Mouse (Mus musculus) myocyte (in vitro differentiated cells): ENCODE data around the gene Olfr1331. TPM values are rescaled to one million over a fixed set of nuclear protein-coding genes. Genes with fewer than 3 reads are reported as not detected.

Experiments
- H3K27me3 ChIP-seq: one replicate; pipeline ENCODE4 v1.6.1; 2011; ENCODE audit not compliant: control insufficient read depth, insufficient read depth, insufficient read length
- H3K36me3 ChIP-seq: one replicate; pipeline ENCODE4 v1.6.1; 2011; ENCODE audit not compliant: control insufficient read depth, insufficient read depth
- H3K4me2 ChIP-seq: one replicate; pipeline ENCODE4 v1.6.1; 2011; ENCODE audit warnings: low read depth, control low read depth
- H3K4me3 ChIP-seq: one replicate; pipeline ENCODE4 v1.5.1; 2011; ENCODE audit warnings: mild to moderate bottlenecking, control low read depth, moderate library complexity
- H3K79me2 ChIP-seq: one replicate; pipeline ENCODE4 v1.6.1; 2011; ENCODE audit not compliant: control insufficient read depth, insufficient read depth
- H3ac ChIP-seq: one replicate; pipeline ENCODE4 v1.6.1; 2011; ENCODE audit not compliant: control insufficient read depth, insufficient read length
- CEBPB ChIP-seq: IDR thresholded peaks from 2 replicates; pipeline ENCODE4 v1.6.1; 2011; ENCODE audit warnings: mild to moderate bottlenecking, moderate library complexity; ENCODE audit not compliant: poor library complexity, insufficient read depth, severe bottlenecking
- E2F4 ChIP-seq: IDR thresholded peaks from one replicate; pipeline ENCODE4 v1.6.1; 2011; ENCODE audit warnings: mild to moderate bottlenecking, control low read depth, moderate library complexity; ENCODE audit not compliant: insufficient read depth
- MAX ChIP-seq: IDR thresholded peaks from one replicate; pipeline ENCODE4 v1.6.1; 2011; ENCODE audit warnings: low read depth, mild to moderate bottlenecking, control low read depth
- MYOD1 ChIP-seq, 3 experiments: IDR thresholded peaks; one replicate each; pipeline ENCODE4 v1.6.1; 2011; ENCODE audit warnings: control low read depth in 2 of 3, low read depth in 2 of 3, mild to moderate bottlenecking in 2 of 3, moderate library complexity in 1 of 3; ENCODE audit not compliant: insufficient read length in 2 of 3, control insufficient read depth in 1 of 3
- MYOG ChIP-seq, 3 experiments: IDR thresholded peaks; one replicate each; pipeline ENCODE4 v1.6.1; 2011; ENCODE audit warnings: control low read depth in 2 of 3, low read depth in 2 of 3, mild to moderate bottlenecking in 2 of 3; ENCODE audit not compliant: insufficient read length in 2 of 3, control insufficient read depth in 1 of 3, insufficient read depth in 1 of 3
- POLR2A ChIP-seq: IDR thresholded peaks from one replicate; pipeline ENCODE4 v1.6.1; 2011; ENCODE audit warnings: low read depth, mild to moderate bottlenecking, control low read depth, moderate library complexity; ENCODE audit not compliant: insufficient read length
- POLR2AphosphoS2 ChIP-seq: IDR thresholded peaks from one replicate; pipeline ENCODE4 v1.6.1; 2011; ENCODE audit warnings: low read depth, control low read depth; ENCODE audit not compliant: insufficient read length
- REST ChIP-seq: IDR thresholded peaks from one replicate; pipeline ENCODE4 v1.6.1; 2011; ENCODE audit warnings: mild to moderate bottlenecking, control low read depth, moderate library complexity; ENCODE audit not compliant: insufficient read depth, insufficient read length
- SRF ChIP-seq: IDR thresholded peaks from one replicate; pipeline ENCODE4 v1.6.1; 2011; ENCODE audit warnings: low read depth; ENCODE audit not compliant: control insufficient read depth, insufficient read length
- TCF12 ChIP-seq: IDR thresholded peaks from one replicate; pipeline ENCODE4 v1.6.1; 2011; ENCODE audit warnings: mild to moderate bottlenecking, control low read depth; ENCODE audit not compliant: poor library complexity, insufficient read depth, severe bottlenecking
- TCF3 ChIP-seq: IDR thresholded peaks from one replicate; pipeline ENCODE4 v1.6.1; 2011; ENCODE audit warnings: low read depth, control low read depth; ENCODE audit not compliant: insufficient read length
- USF1 ChIP-seq: IDR thresholded peaks from one replicate; pipeline ENCODE4 v1.6.1; 2011; ENCODE audit warnings: low read depth, mild to moderate bottlenecking, control low read depth, moderate library complexity
- polyA plus RNA-seq: library from polyadenylated mRNA; unstranded; fragments of >200 nt; fragmentation: generic; extraction: Trizol; gene quantifications from one replicate; pipeline ENCODE4 v1.2.1, GENCODE M21; 2012; ENCODE audit warnings: missing spikeins

Olfr1331 gene
- polyA plus RNA-seq = not detected

DNA sequence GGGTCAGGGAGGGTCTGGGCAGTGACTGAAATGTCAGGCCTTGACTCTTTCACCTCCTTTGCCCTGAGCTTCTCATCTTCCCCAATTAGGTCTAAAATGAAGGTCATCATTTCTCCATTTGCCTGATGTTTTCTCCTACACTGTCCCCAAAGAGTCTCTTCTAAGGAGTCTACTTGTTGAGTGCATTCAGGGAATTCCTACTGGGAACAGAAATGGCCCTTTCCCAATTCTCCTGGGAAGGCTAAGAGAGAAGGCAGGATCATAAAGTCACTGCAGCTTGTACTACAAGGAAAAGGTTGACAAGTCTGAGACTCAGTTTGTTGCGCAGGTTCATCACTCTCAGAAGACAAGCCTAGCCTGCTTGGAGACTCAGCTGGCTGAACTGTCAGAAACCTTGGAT is at the start of gene Olfr1331:
Gene Olfr1331, plus strand, starts transcription at position 301 of the 400 bp plus-strand sequence.
- no peak within 1 kb of the TSS for H3ac ChIP-seq
- TF ChIP-seq E2F4 (no peak), POLR2A (no peak), USF1 (no peak), MYOG (IDR thresholded peaks at IDR 0.05; ENCODE audit: control insufficient read depth in 1 of 3, insufficient read depth in 1 of 3, insufficient read length in 2 of 3, low read depth in 2 of 3) (no peak), POLR2AphosphoS2 (no peak), TCF3 (no peak), CEBPB (no peak), MAX (no peak), REST (no peak), SRF (no peak)

GRCm38 (mm10) chr4:118818921-118819320 is 45.5 kb upstream of the Olfr1331 start:
- Histone ChIP-seq H3K36me3 (no peaks in the 10 kb centered on the region), H3K27me3 (no peaks in the 10 kb centered on the region), H3K79me2 (no peaks in the 10 kb centered on the region), H3K4me2 (no peak overlapping the region), H3ac (no peak overlapping the region), H3K4me3 (no peak overlapping the region)
- TF ChIP-seq USF1 = no peak
- no peak for TF ChIP-seq TCF3
- no peak for TF ChIP-seq SRF
- no peak for TF ChIP-seq REST
- TF ChIP-seq E2F4 = no peak
- no peak for TF ChIP-seq MYOD1 (IDR thresholded peaks at IDR 0.05; ENCODE audit: control insufficient read depth in 1 of 3, insufficient read length in 2 of 3, low read depth in 2 of 3)
- no peak for TF ChIP-seq POLR2A
- TF ChIP-seq MAX = no peak
- no peak for TF ChIP-seq TCF12
- TF ChIP-seq MYOG (IDR thresholded peaks at IDR 0.05; ENCODE audit: control insufficient read depth in 1 of 3, insufficient read depth in 1 of 3, insufficient read length in 2 of 3, low read depth in 2 of 3) = no peak
- TF ChIP-seq POLR2AphosphoS2 = no peak
- TF ChIP-seq CEBPB = no peak

More for the DNA sequence above, at the start of gene Olfr1331:
- no peak within 1 kb of the TSS for H3K4me2 ChIP-seq
- H3K27me3 ChIP-seq = no peaks in the 10 kb centered on the region
- no peaks in the 10 kb centered on the region for H3K36me3 ChIP-seq
- H3K4me3 ChIP-seq = no peak within 1 kb of the TSS
- H3K79me2 ChIP-seq = no peaks in the 10 kb centered on the region

DNA sequence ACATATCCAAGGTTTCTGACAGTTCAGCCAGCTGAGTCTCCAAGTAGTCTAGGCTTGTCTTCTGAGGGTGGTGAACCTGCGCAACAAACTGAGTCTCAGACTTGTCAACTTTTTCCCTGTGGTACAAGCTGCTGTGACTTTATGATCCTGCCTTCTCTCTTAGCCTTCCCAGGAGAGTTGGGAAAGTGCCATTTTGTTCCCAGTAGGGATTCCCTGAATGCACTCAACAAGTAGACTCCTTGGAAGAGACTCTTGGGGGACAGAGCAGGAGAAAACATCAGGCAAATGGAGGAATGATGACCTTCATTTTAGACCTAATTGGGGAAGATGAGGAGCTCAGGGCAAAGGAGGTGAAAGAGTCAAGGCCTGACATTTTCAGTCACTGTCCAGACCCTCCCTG is 28.3 kb upstream of the Olfr1331 start, which contains the start of gene Olfr1333:
Gene Olfr1333, minus strand, starts transcription at position 101 of the 400 bp plus-strand sequence.
- Histone ChIP-seq H3ac (no peak within 1 kb of the TSS), H3K27me3 (no peaks in the 10 kb centered on the region)

DNA sequence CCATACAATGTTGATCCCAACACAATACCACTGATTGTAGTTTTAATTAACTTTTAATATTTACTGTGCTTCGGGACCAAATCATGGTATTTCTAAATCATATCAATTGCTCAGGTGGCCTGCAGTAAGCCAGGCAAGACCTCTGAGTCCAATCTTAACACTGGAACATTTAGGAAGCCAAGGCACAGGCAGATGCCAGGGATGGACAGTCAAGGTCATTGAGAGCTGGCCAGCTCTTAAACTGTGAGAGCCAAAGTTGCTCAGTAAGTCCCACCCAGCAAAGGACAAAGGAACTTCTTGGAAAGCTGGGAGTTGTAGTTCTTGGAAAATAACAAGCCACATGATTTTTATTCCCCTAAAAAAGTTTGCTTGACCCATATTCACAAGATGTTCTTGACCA is 2.7 kb upstream of the Olfr1331 start:
- Histone ChIP-seq H3K4me3 (no peak overlapping the region), H3K4me2 (no peak overlapping the region), H3K79me2 (no peaks in the 10 kb centered on the region), H3ac (no peak overlapping the region), H3K36me3 (no peaks in the 10 kb centered on the region), H3K27me3 (no peaks in the 10 kb centered on the region)
- TF ChIP-seq REST (no peak), SRF (no peak), MAX (no peak), MYOG (IDR thresholded peaks at IDR 0.05; ENCODE audit: control insufficient read depth in 1 of 3, insufficient read depth in 1 of 3, insufficient read length in 2 of 3, low read depth in 2 of 3) (no peak), CEBPB (no peak), TCF12 (no peak), USF1 (no peak), E2F4 (no peak), POLR2A (no peak), POLR2AphosphoS2 (no peak), MYOD1 (IDR thresholded peaks at IDR 0.05; ENCODE audit: control insufficient read depth in 1 of 3, insufficient read length in 2 of 3, low read depth in 2 of 3) (no peak), TCF3 (no peak)

More for the DNA sequence above, 28.3 kb upstream of the Olfr1331 start, which contains the start of gene Olfr1333:
- Histone ChIP-seq H3K4me3 (no peak within 1 kb of the TSS), H3K36me3 (no peaks in the 10 kb centered on the region), H3K4me2 (no peak within 1 kb of the TSS), H3K79me2 (no peaks in the 10 kb centered on the region)
- no peak for TF ChIP-seq TCF3

GRCm38 (mm10) chr4:118862704-118863103 is 1.7 kb upstream of the Olfr1331 start:
- Histone ChIP-seq H3ac (no peak overlapping the region), H3K36me3 (no peaks in the 10 kb centered on the region), H3K4me2 (no peak overlapping the region), H3K79me2 (no peaks in the 10 kb centered on the region), H3K4me3 (no peak overlapping the region), H3K27me3 (no peaks in the 10 kb centered on the region)
- TF ChIP-seq USF1 = no peak
- no peak for TF ChIP-seq TCF3
- no peak for TF ChIP-seq CEBPB
- no peak for TF ChIP-seq MAX
- peak in 2 of 3 experiments; percentile 73 to 83 for TF ChIP-seq MYOG (IDR thresholded peaks at IDR 0.05; ENCODE audit: control insufficient read depth in 1 of 3, insufficient read depth in 1 of 3, insufficient read length in 2 of 3, low read depth in 2 of 3)
- TF ChIP-seq SRF = no peak
- no peak for TF ChIP-seq POLR2A
- no peak for TF ChIP-seq POLR2AphosphoS2
- peak; percentile 50 for TF ChIP-seq TCF12
- peak; percentile 79 to 93 (median 85) for TF ChIP-seq MYOD1 (IDR thresholded peaks at IDR 0.05; ENCODE audit: control insufficient read depth in 1 of 3, insufficient read length in 2 of 3, low read depth in 2 of 3)
- TF ChIP-seq REST = no peak
- no peak for TF ChIP-seq E2F4
